Mouse (Mus musculus) heart, embryonic 12.5 days (tissue): ENCODE data around the gene Dio1. TPM values are rescaled to one million over a fixed set of nuclear protein-coding genes. Genes with fewer than 3 reads are reported as not detected.

ENCODE experiments used
- ATAC-seq: fragments of 200-750 bp; cut with Nextera tagmentation; 2 replicates; pipeline ENCODE4 v1.8.0; 2017; ENCODE audit warnings: moderate TSS enrichment, moderate library complexity; ENCODE audit not compliant: insufficient number of reproducible peaks, low FRiP score
- H3K27ac ChIP-seq: fragments of 300-500 bp; sonication (generic); 2 replicates; pipeline ENCODE4 v1.5.1; 2016; ENCODE audit warnings: mild to moderate bottlenecking, moderate library complexity; ENCODE audit not compliant: poor library complexity, severe bottlenecking
- H3K27me3 ChIP-seq: fragments of 300-500 bp; sonication (generic); replicated peaks from 2 replicates; pipeline ENCODE4 v1.6.1; 2016; ENCODE audit warnings: mild to moderate bottlenecking, moderate library complexity
- H3K36me3 ChIP-seq: fragments of 300-500 bp; sonication (generic); 2 replicates; pipeline ENCODE4 v1.6.1; 2016; ENCODE audit warnings: mild to moderate bottlenecking, moderate library complexity
- H3K4me1 ChIP-seq: fragments of 300-500 bp; sonication (generic); replicated peaks from 2 replicates; pipeline ENCODE4 v1.6.1; 2016; ENCODE audit warnings: mild to moderate bottlenecking
- H3K4me2 ChIP-seq: fragments of 300-500 bp; sonication (generic); 2 replicates; pipeline ENCODE4 v1.6.1; 2016; ENCODE audit warnings: mild to moderate bottlenecking, moderate library complexity
- H3K4me3 ChIP-seq: fragments of 300-500 bp; sonication (generic); 2 replicates; pipeline ENCODE4 v1.5.1; 2016; ENCODE audit warnings: mild to moderate bottlenecking
- H3K9ac ChIP-seq: fragments of 300-500 bp; sonication (generic); 2 replicates; pipeline ENCODE4 v1.6.1; 2016; ENCODE audit warnings: mild to moderate bottlenecking, moderate library complexity
- H3K9me3 ChIP-seq: fragments of 300-500 bp; sonication (generic); replicated peaks from 2 replicates; pipeline ENCODE4 v1.6.1; 2016; ENCODE audit warnings: mild to moderate bottlenecking, moderate library complexity
- WGBS: fragments of 180-500 bp; shearing (Covaris S2); methylation state at CpG from one replicate; pipeline ENCODE4 v1.1.7; 2016; 5-methylcytosine and 5-hydroxymethylcytosine counted together
- polyA plus RNA-seq: library from polyadenylated mRNA; unstranded; fragments of >200 nt; fragmentation: Nextera tagmentation; extraction: Ambion mirVana; gene quantifications from 2 replicates; pipeline ENCODE4 v1.2.1, GENCODE M21; 2016

Dio1 gene
- polyA plus RNA-seq, 1 experiment from 2014 or later: not detected

DNA sequence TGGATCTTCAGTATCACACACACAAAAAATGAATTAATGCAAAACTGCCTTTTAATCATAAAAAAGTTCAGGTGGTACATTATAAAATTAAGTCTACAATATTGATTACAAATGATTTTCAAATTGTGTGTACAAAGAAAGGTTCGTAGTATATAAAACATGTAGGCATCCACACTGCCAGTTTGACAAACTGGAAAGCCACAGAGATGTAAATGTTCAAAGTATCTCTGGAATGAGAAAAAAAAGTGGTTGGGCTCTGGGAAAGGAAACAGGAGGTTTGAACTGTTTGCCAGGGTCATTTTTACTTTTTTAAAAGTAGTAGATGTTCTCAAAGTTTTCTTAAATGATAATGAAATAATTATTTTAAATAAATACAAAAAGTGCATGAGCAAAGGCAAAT, 60.9 kb downstream of the Dio1 start:
- Histone ChIP-seq H3K36me3 (peaks cover 23% of the 10 kb centered on the region), H3K4me3 (no peak overlapping the region), H3K4me1 (peaks cover 58% of the 10 kb centered on the region), H3K27me3 (no peaks in the 10 kb centered on the region), H3K9ac (no peak overlapping the region), H3K27ac (peak overlapping the region; percentile 80), H3K9me3 (no peaks in the 10 kb centered on the region), H3K4me2 (no peak overlapping the region)
- no peak for ATAC-seq
- 25% methylated on average over 1 of the region's 1 CpGs for WGBS

DNA sequence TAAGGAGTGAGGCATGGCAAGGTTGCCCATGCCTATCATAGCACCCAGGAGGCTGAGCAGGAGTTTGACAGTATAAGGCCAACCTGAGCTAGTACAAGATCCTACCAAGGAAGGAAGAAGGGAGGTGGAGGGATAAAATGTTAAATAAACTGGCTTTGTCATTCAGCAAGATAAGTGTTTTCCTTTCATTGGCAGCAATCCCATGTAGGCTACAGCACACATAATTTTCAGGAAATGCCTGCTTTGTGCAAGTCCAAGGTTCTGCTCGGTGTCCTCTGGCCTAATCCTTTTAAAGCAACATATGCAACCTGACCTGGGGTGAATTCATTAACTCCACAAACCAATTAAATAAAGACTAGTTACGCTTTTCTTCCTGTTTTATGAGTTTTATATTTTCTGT, 61.6 kb downstream of the Dio1 start:
- no peak overlapping the region for H3K4me2 ChIP-seq
- no peak; the same call in 1 of the 2 replicates for ATAC-seq
- H3K4me1 ChIP-seq: peaks cover 53% of the 10 kb centered on the region

GRCm38 (mm10) chr4:107243365-107244333, 63.3 kb downstream of the Dio1 start:
- H3K36me3 ChIP-seq: peaks cover 45% of the 10 kb centered on the region
- 59% methylated on average over 6 of the region's 6 CpGs for WGBS

More for the DNA sequence above, 61.6 kb downstream of the Dio1 start:
- 56% methylated on average over 2 of the region's 2 CpGs for WGBS
- Histone ChIP-seq H3K27me3 (no peaks in the 10 kb centered on the region), H3K9ac (no peak overlapping the region), H3K36me3 (peaks cover 29% of the 10 kb centered on the region), H3K9me3 (no peaks in the 10 kb centered on the region), H3K4me3 (no peak overlapping the region), H3K27ac (peak overlapping the region; percentile 80; the same call in 1 of the 2 replicates)

More at GRCm38 (mm10) chr4:107243365-107244333, 63.3 kb downstream of the Dio1 start:
- ATAC-seq: no peak
- peak overlapping the region; percentile 11 for H3K27ac ChIP-seq
- H3K4me2 ChIP-seq: no peak overlapping the region; the same call in 1 of the 2 replicates
- no peak overlapping the region for H3K4me3 ChIP-seq
- peaks cover 37% of the 10 kb centered on the region for H3K4me1 ChIP-seq
- no peaks in the 10 kb centered on the region for H3K9me3 ChIP-seq
- H3K9ac ChIP-seq: no peak overlapping the region
- H3K27me3 ChIP-seq: no peaks in the 10 kb centered on the region

Other genes starting within 250 kb of the Dio1 start
- gene Mrpl37, start 240.3 kb downstream of the Dio1 start, polyA plus RNA-seq: 84.4 and 87.0 TPM in 2 replicates
- 4.5 and 5.9 TPM in 2 replicates for gene Cyb5rl, start 240.2 kb downstream of the Dio1 start, polyA plus RNA-seq
- not detected in 2 replicates for gene Cdcp2, start 210.3 kb downstream of the Dio1 start, polyA plus RNA-seq
- 321 and 334 TPM in 2 replicates for gene Tmem59, start 128.8 kb downstream of the Dio1 start, polyA plus RNA-seq
- gene Tceanc2, start 128.1 kb downstream of the Dio1 start, polyA plus RNA-seq: 15.8 and 28.3 TPM in 2 replicates
- not detected in 2 replicates for gene Ldlrad1, start 98.0 kb downstream of the Dio1 start, polyA plus RNA-seq
- gene Lrrc42, start 53.6 kb downstream of the Dio1 start, polyA plus RNA-seq: 60.2 and 63.5 TPM in 2 replicates
- gene Hspb11, start 53.6 kb downstream of the Dio1 start, polyA plus RNA-seq: 44.4 and 47.1 TPM in 2 replicates
- gene Yipf1, start 7.2 kb upstream of the Dio1 start, polyA plus RNA-seq: 38.0 and 39.5 TPM in 2 replicates
- gene Ndc1, start 60.6 kb upstream of the Dio1 start, polyA plus RNA-seq: 32.5 and 34.2 TPM in 2 replicates
- 0.19 and 0.47 TPM in 2 replicates for gene Glis1, start 127.4 kb upstream of the Dio1 start, polyA plus RNA-seq